Mouse (Mus musculus) heart, adult 9 months (tissue): ENCODE measurements around the gene Esyt3.

Source experiments
- DNase-seq, 2 experiments: peaks; one replicate each; pipeline ENCODE4 v3.0.0; 2022; ENCODE audit warnings: low spot score in 2 of 2

Gene Esyt3

GRCm38 (mm10) chr9:99354796-99355195, 3.6 kb downstream of the Esyt3 start:
- DNase-seq: no peak

- DNase-seq: no peak
Measured at GRCm38 (mm10) chr9:99353390-99353789, 5.0 kb downstream of the Esyt3 start.

GRCm38 (mm10) chr9:99352964-99353363, 5.4 kb downstream of the Esyt3 start:
- DNase-seq: no peak

GRCm38 (mm10) chr9:99345351-99345792, 13.0 kb downstream of the Esyt3 start:
- no peak for DNase-seq

- no peak for DNase-seq
Measured at GRCm38 (mm10) chr9:99341600-99341999, 16.8 kb downstream of the Esyt3 start.

- DNase-seq: no peak
Measured at GRCm38 (mm10) chr9:99340126-99340525, 18.2 kb downstream of the Esyt3 start.

GRCm38 (mm10) chr9:99339182-99339581, 19.2 kb downstream of the Esyt3 start:
- no peak for DNase-seq

GRCm38 (mm10) chr9:99338293-99338692, 20.1 kb downstream of the Esyt3 start:
- no peak for DNase-seq

- DNase-seq: no peak
Measured at GRCm38 (mm10) chr9:99336538-99336937, 21.8 kb downstream of the Esyt3 start.

GRCm38 (mm10) chr9:99326881-99327280, 31.5 kb downstream of the Esyt3 start:
- DNase-seq: no peak

- no peak for DNase-seq
Measured at GRCm38 (mm10) chr9:99325961-99326360, 32.4 kb downstream of the Esyt3 start.

- DNase-seq: no peak
Measured at GRCm38 (mm10) chr9:99325208-99325929, 33.0 kb downstream of the Esyt3 start.

- no peak for DNase-seq
Measured at GRCm38 (mm10) chr9:99320006-99320405, 38.4 kb downstream of the Esyt3 start.

GRCm38 (mm10) chr9:99319343-99319951, 38.9 kb downstream of the Esyt3 start:
- no peak for DNase-seq

- DNase-seq: no peak
Measured at GRCm38 (mm10) chr9:99306226-99306625, 52.1 kb downstream of the Esyt3 start.

GRCm38 (mm10) chr9:99304296-99304695, 54.1 kb downstream of the Esyt3 start:
- no peak for DNase-seq
